Mouse (Mus musculus) C2C12 (cell line): Measurements from ENCODE around the gene Hnrnpk.

Experiments used
- CEBPB ChIP-seq: IDR thresholded peaks from one replicate; pipeline ENCODE4 v1.6.1; 2011; ENCODE audit warnings: low read depth, mild to moderate bottlenecking, control low read depth, moderate library complexity
- CTCF ChIP-seq: IDR thresholded peaks from one replicate; pipeline ENCODE4 v1.5.1; 2011; ENCODE audit not compliant: control insufficient read depth, insufficient read depth, insufficient read length
- MYOD1 ChIP-seq: IDR thresholded peaks from one replicate; pipeline ENCODE4 v1.6.1; 2011; ENCODE audit warnings: low read depth; ENCODE audit not compliant: control insufficient read depth, insufficient read length
- MYOG ChIP-seq: IDR thresholded peaks from one replicate; pipeline ENCODE4 v1.6.1; 2011; ENCODE audit not compliant: control insufficient read depth, insufficient read length; ENCODE audit errors: extremely low read depth
- USF1 ChIP-seq: IDR thresholded peaks from one replicate; pipeline ENCODE4 v1.6.1; 2011; ENCODE audit warnings: low read depth, mild to moderate bottlenecking, control low read depth, moderate library complexity

- TF ChIP-seq CTCF, result no peak
- no peak for TF ChIP-seq MYOG
- no peak for TF ChIP-seq CEBPB
- TF ChIP-seq MYOD1, result no peak
- no peak for TF ChIP-seq USF1
These were observed 2.6 kb downstream of the Hnrnpk start for GRCm38 (mm10) chr13:58400576-58400975.
